Mouse (Mus musculus) stomach, postnatal 0 days (tissue): ENCODE measurements around the gene Dph3. TPM values are rescaled to one million over a fixed set of nuclear protein-coding genes. Genes with fewer than 3 reads are reported as not detected.

ENCODE experiments used
- ATAC-seq: fragments of 200-750 bp; cut with Nextera tagmentation; 2 replicates; pipeline ENCODE4 v1.8.0; 2017; ENCODE audit not compliant: low FRiP score, low TSS enrichment
- DNase-seq: peaks from one replicate; pipeline ENCODE4 v3.0.0-alpha.2; 2016; ENCODE audit warnings: low spot score
- H3K27ac ChIP-seq: fragments of 300-500 bp; sonication (generic); replicated peaks from 2 replicates; pipeline ENCODE4 v1.5.1; 2014; ENCODE audit warnings: mild to moderate bottlenecking, control low read depth
- H3K27me3 ChIP-seq: fragments of 300-500 bp; sonication (generic); 2 replicates; pipeline ENCODE4 v1.6.1; 2014; ENCODE audit warnings: low read length; ENCODE audit not compliant: control insufficient read depth, insufficient read depth
- H3K36me3 ChIP-seq: fragments of 300-500 bp; sonication (generic); 2 replicates; pipeline ENCODE4 v1.6.1; 2014; ENCODE audit warnings: low read length, mixed read lengths; ENCODE audit not compliant: control insufficient read depth, insufficient read depth
- H3K4me1 ChIP-seq: fragments of 300-500 bp; sonication (generic); replicated peaks from 2 replicates; pipeline ENCODE4 v1.6.1; 2014; ENCODE audit warnings: antibody characterized with exemption; ENCODE audit not compliant: control insufficient read depth, insufficient read depth
- H3K4me2 ChIP-seq: fragments of 300-500 bp; sonication (generic); replicated peaks from 2 replicates; pipeline ENCODE4 v1.6.1; 2014; ENCODE audit warnings: low read depth, mild to moderate bottlenecking, control low read depth, moderate library complexity
- H3K4me3 ChIP-seq: fragments of 300-500 bp; sonication (generic); 2 replicates; pipeline ENCODE4 v1.5.1; 2014; ENCODE audit warnings: low read depth, low read length, control low read depth
- H3K9ac ChIP-seq: fragments of 300-500 bp; sonication (generic); 2 replicates; pipeline ENCODE4 v1.6.1; 2014; ENCODE audit warnings: mild to moderate bottlenecking, low read length, control low read depth, mixed read lengths
- H3K9me3 ChIP-seq: fragments of 300-500 bp; sonication (generic); 2 replicates; pipeline ENCODE4 v1.6.1; 2016; ENCODE audit warnings: low read length; ENCODE audit not compliant: control insufficient read depth
- CTCF ChIP-seq: IDR thresholded peaks from 2 replicates; pipeline ENCODE4 v1.5.1; 2016; ENCODE audit warnings: antibody characterized with exemption, low read depth, mild to moderate bottlenecking, moderate library complexity
- EP300 ChIP-seq: optimal IDR thresholded peaks from 2 replicates; pipeline ENCODE3; 2016; ENCODE audit warnings: antibody characterized with exemption
- WGBS: fragments of 180-500 bp; shearing (Covaris S2); extraction: QIAGEN DNeasy Blood & Tissue Kit; methylation state at CpG from one replicate; pipeline ENCODE4 v1.1.7; 2014; 5-methylcytosine and 5-hydroxymethylcytosine counted together
- polyA plus RNA-seq: library from polyadenylated mRNA; unstranded; fragments of >200 nt; fragmentation: Nextera tagmentation; extraction: Ambion mirVana; gene quantifications from 2 replicates; pipeline ENCODE4 v1.2.1, GENCODE M21; 2015

The Dph3 gene
- polyA plus RNA-seq, 1 experiment from 2014 or later = 93.3 TPM

- ATAC-seq = no peak
Measured at GRCm38 (mm10) chr14:32082891-32083290, 2.6 kb downstream of the Dph3 start.

GRCm38 (mm10) chr14:32081026-32081425 lies 4.5 kb downstream of the Dph3 start:
- no peak for DNase-seq
- Histone ChIP-seq H3K27me3 (no peaks in the 10 kb centered on the region), H3K4me3 (no peak overlapping the region), H3K36me3 (peaks cover 4% of the 10 kb centered on the region; the same call in 1 of the 2 replicates), H3K27ac (no peak overlapping the region), H3K9me3 (no peaks in the 10 kb centered on the region), H3K4me1 (no peaks in the 10 kb centered on the region), H3K4me2 (no peak overlapping the region), H3K9ac (no peak overlapping the region)
- ATAC-seq = no peak
- 74% methylated on average over 10 of the region's 10 CpGs for WGBS
- TF ChIP-seq EP300 (no peak), CTCF (no peak)

More at GRCm38 (mm10) chr14:32082891-32083290, 2.6 kb downstream of the Dph3 start:
- H3K4me2 ChIP-seq = no peak overlapping the region
- H3K9me3 ChIP-seq = no peaks in the 10 kb centered on the region
- H3K36me3 ChIP-seq = peaks cover 4% of the 10 kb centered on the region; the same call in 1 of the 2 replicates
- 0 out of 2 replicates have a peak, but pooled peaks cover 2% of the 10 kb centered on the region for H3K4me1 ChIP-seq
- DNase-seq = no peak
- H3K27me3 ChIP-seq = no peaks in the 10 kb centered on the region
- TF ChIP-seq CTCF (no peak), EP300 (no peak)
- no peak overlapping the region for H3K4me3 ChIP-seq
- no peak overlapping the region for H3K27ac ChIP-seq
- no peak overlapping the region for H3K9ac ChIP-seq
- WGBS = 85% methylated on average over 6 of the region's 6 CpGs

- no peaks in the 10 kb centered on the region for H3K4me1 ChIP-seq
- H3K36me3 ChIP-seq = peaks cover 4% of the 10 kb centered on the region; the same call in 1 of the 2 replicates
- H3K27me3 ChIP-seq = no peaks in the 10 kb centered on the region
- ATAC-seq (peak; percentile 66), DNase-seq (peak; percentile 80)
- H3K9me3 ChIP-seq = no peaks in the 10 kb centered on the region
- WGBS = 53% methylated on average over 8 of the region's 8 CpGs
- no peak overlapping the region for H3K27ac ChIP-seq
- no peak overlapping the region for H3K9ac ChIP-seq
- no peak overlapping the region for H3K4me3 ChIP-seq
- H3K4me2 ChIP-seq = no peak overlapping the region
- no peak for TF ChIP-seq EP300
- TF ChIP-seq CTCF = peak; percentile 96
Measured at GRCm38 (mm10) chr14:32076896-32077575, 8.5 kb downstream of the Dph3 start.

- Histone ChIP-seq H3K9me3 (no peaks in the 10 kb centered on the region), H3K36me3 (no peaks in the 10 kb centered on the region), H3K4me1 (no peaks in the 10 kb centered on the region), H3K4me3 (no peak overlapping the region), H3K27ac (no peak overlapping the region), H3K4me2 (no peak overlapping the region), H3K9ac (no peak overlapping the region), H3K27me3 (no peaks in the 10 kb centered on the region)
- no peak for TF ChIP-seq CTCF
- TF ChIP-seq EP300 = no peak
- no peak for ATAC-seq
- DNase-seq = no peak
- WGBS = 65% methylated on average over 7 of the region's 7 CpGs
Measured at GRCm38 (mm10) chr14:32073901-32074300, 11.6 kb downstream of the Dph3 start.

- H3K4me2 ChIP-seq = no peak overlapping the region
- TF ChIP-seq EP300 (no peak), CTCF (no peak)
- WGBS = 65% methylated on average over 8 of the region's 8 CpGs
- H3K4me3 ChIP-seq = no peak overlapping the region
- H3K9ac ChIP-seq = no peak overlapping the region
- no peaks in the 10 kb centered on the region for H3K27me3 ChIP-seq
- no peaks in the 10 kb centered on the region for H3K4me1 ChIP-seq
- DNase-seq = no peak
- H3K27ac ChIP-seq = no peak overlapping the region
- no peaks in the 10 kb centered on the region for H3K9me3 ChIP-seq
- ATAC-seq = no peak
- H3K36me3 ChIP-seq = no peaks in the 10 kb centered on the region
Measured at GRCm38 (mm10) chr14:32073211-32073685, 12.3 kb downstream of the Dph3 start.

GRCm38 (mm10) chr14:32072807-32073206 lies 12.7 kb downstream of the Dph3 start:
- H3K36me3 ChIP-seq = no peaks in the 10 kb centered on the region
- no peaks in the 10 kb centered on the region for H3K9me3 ChIP-seq
- DNase-seq = no peak
- no peak overlapping the region for H3K27ac ChIP-seq
- no peak for ATAC-seq
- no peaks in the 10 kb centered on the region for H3K27me3 ChIP-seq
- H3K4me2 ChIP-seq = no peak overlapping the region
- H3K4me3 ChIP-seq = no peak overlapping the region
- no peak overlapping the region for H3K9ac ChIP-seq
- H3K4me1 ChIP-seq = no peaks in the 10 kb centered on the region
- no peak for TF ChIP-seq CTCF
- no peak for TF ChIP-seq EP300
